Mouse (Mus musculus) lung, postnatal 0 days (tissue): ENCODE measurements around the gene Fgf3.

ENCODE experiments used
- CTCF ChIP-seq: IDR thresholded peaks from 2 replicates; pipeline ENCODE4 v1.5.1; 2016; ENCODE audit warnings: antibody characterized with exemption, mild to moderate bottlenecking
- EP300 ChIP-seq: IDR thresholded peaks from 2 replicates; pipeline ENCODE4 v1.6.1; 2016; ENCODE audit warnings: antibody characterized with exemption, mild to moderate bottlenecking, control low read depth

GRCm38 (mm10) chr7:144857826-144858342 is 20.0 kb downstream of the Fgf3 start:
- no peak for TF ChIP-seq EP300
- no peak for TF ChIP-seq CTCF
